Mouse (Mus musculus) C2C12 (cell line): ENCODE results near the gene Acsf2.

Source experiments
- CTCF ChIP-seq: IDR thresholded peaks from one replicate; pipeline ENCODE4 v1.5.1; 2011; ENCODE audit not compliant: control insufficient read depth, insufficient read depth, insufficient read length
- USF1 ChIP-seq: IDR thresholded peaks from one replicate; pipeline ENCODE4 v1.6.1; 2011; ENCODE audit warnings: low read depth, mild to moderate bottlenecking, control low read depth, moderate library complexity

DNA sequence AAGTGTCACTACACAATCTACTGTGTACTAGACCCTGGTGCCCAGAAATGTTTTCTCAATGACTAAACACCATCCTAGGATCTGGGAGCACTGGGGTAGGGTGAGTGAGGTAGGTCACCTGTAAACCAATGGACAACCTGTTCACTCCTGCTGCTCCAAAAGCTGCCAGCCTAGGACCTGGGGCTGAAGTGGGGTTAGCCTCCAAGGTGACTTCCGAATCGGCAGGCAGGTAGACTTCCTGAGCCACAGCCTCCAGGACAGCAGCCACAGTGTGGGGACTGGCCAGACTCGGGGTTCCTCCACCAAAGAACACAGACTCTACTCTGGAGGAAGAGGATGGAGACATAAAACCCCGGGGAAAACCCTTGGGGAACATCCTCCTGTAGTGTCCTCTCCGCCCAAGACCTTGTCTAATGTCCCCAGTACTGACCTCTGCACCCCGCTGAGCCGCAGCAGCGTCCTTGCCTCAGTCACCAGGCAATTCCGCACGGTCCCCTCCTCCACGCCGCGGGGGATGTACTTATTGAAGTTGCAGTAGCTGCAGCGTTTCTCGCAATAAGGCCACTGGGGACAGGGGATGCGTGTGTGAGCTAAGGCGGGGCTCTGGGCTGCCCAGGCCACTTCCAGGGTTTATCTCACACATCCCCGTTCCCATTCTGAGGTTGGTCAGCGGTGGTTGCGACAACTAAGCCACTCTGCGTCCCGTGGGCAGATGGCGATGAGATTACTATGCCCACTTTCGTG is 53.5 kb downstream of the Acsf2 start:
- TF ChIP-seq CTCF (no peak), USF1 (no peak)
